Mouse (Mus musculus) neural tube, embryonic 13.5 days (tissue): ENCODE measurements around the gene Gpr35. TPM values are rescaled to one million over a fixed set of nuclear protein-coding genes. Genes with fewer than 3 reads are reported as not detected.
"Not testable (repeated sequence)": the region's sequence is repeated elsewhere in the genome, so short reads cannot be mapped to it uniquely, and the experiment has no call there.

Experiments used
- ATAC-seq: fragments of 200-750 bp; cut with Nextera tagmentation; 2 replicates; pipeline ENCODE4 v1.8.0; 2017; ENCODE audit warnings: low read depth, mild to moderate bottlenecking, moderate TSS enrichment, moderate library complexity
- H3K27ac ChIP-seq: fragments of 300-500 bp; sonication (generic); replicated peaks from 2 replicates; pipeline ENCODE4 v1.5.1; 2015; ENCODE audit warnings: moderate library complexity, mild to moderate bottlenecking, inconsistent platforms
- H3K27me3 ChIP-seq: fragments of 300-500 bp; sonication (generic); 2 replicates; pipeline ENCODE4 v1.6.1; 2015; ENCODE audit warnings: mild to moderate bottlenecking, inconsistent platforms
- H3K36me3 ChIP-seq: fragments of 300-500 bp; sonication (generic); 2 replicates; pipeline ENCODE4 v1.6.1; 2015; ENCODE audit warnings: mild to moderate bottlenecking, inconsistent platforms
- H3K4me1 ChIP-seq: fragments of 300-500 bp; sonication (generic); replicated peaks from 2 replicates; pipeline ENCODE4 v1.6.1; 2015; ENCODE audit warnings: inconsistent platforms
- H3K4me2 ChIP-seq: fragments of 300-500 bp; sonication (generic); 2 replicates; pipeline ENCODE4 v1.6.1; 2015; ENCODE audit warnings: inconsistent platforms, mild to moderate bottlenecking, moderate library complexity
- H3K4me3 ChIP-seq: fragments of 300-500 bp; sonication (generic); 2 replicates; pipeline ENCODE4 v1.5.1; 2015; ENCODE audit warnings: mild to moderate bottlenecking, inconsistent platforms
- H3K9ac ChIP-seq: fragments of 300-500 bp; sonication (generic); 2 replicates; pipeline ENCODE4 v1.6.1; 2015; ENCODE audit warnings: moderate library complexity, mild to moderate bottlenecking, inconsistent platforms
- H3K9me3 ChIP-seq: fragments of 300-500 bp; sonication (generic); 2 replicates; pipeline ENCODE4 v1.6.1; 2016; ENCODE audit warnings: inconsistent platforms
- WGBS: fragments of 180-500 bp; shearing (Covaris S2); methylation state at CpG from one replicate; pipeline ENCODE4 v1.1.7; 2015; 5-methylcytosine and 5-hydroxymethylcytosine counted together
- polyA plus RNA-seq: library from polyadenylated mRNA; unstranded; fragments of >200 nt; fragmentation: Nextera tagmentation; extraction: Ambion mirVana; gene quantifications from 2 replicates; pipeline ENCODE4 v1.2.1, GENCODE M21; 2015

The Gpr35 gene
- polyA plus RNA-seq, 1 experiment from 2014 or later, result 0.60 TPM

GRCm38 (mm10) chr1:92935054-92935962, 15.4 kb upstream of the Gpr35 start:
- WGBS, result 16% methylated on average over 10 of the region's 10 CpGs
- ATAC-seq, result no peak
- H3K27me3 ChIP-seq, result 0 out of 2 replicates have a peak, but pooled peaks cover 3% of the 10 kb centered on the region
- H3K36me3 ChIP-seq, result peaks cover 27% of the 10 kb centered on the region
- peak overlapping the region; percentile 85 for H3K4me2 ChIP-seq
- H3K4me3 ChIP-seq, result peak overlapping the region; percentile 83
- H3K27ac ChIP-seq, result peak overlapping the region; percentile 99
- H3K9ac ChIP-seq, result peak overlapping the region; percentile 90
- H3K9me3 ChIP-seq, result no peaks in the 10 kb centered on the region
- peaks cover 35% of the 10 kb centered on the region for H3K4me1 ChIP-seq

GRCm38 (mm10) chr1:92935977-92936376, 14.7 kb upstream of the Gpr35 start:
- ATAC-seq, result no peak
- Histone ChIP-seq H3K4me1 (peaks cover 35% of the 10 kb centered on the region), H3K9me3 (no peaks in the 10 kb centered on the region), H3K36me3 (peaks cover 33% of the 10 kb centered on the region), H3K4me3 (peak overlapping the region; percentile 83), H3K9ac (peak overlapping the region; percentile 90), H3K27ac (no peak overlapping the region), H3K4me2 (peak overlapping the region; percentile 85), H3K27me3 (no peaks in the 10 kb centered on the region)
- 50% methylated on average over 2 of the region's 2 CpGs for WGBS

- no peak for ATAC-seq
- peak overlapping the region; percentile 85 for H3K4me2 ChIP-seq
- 41% methylated on average over 3 of the region's 3 CpGs for WGBS
- H3K27ac ChIP-seq, result no peak overlapping the region
- H3K4me3 ChIP-seq, result peak overlapping the region; percentile 83
- H3K4me1 ChIP-seq, result peaks cover 35% of the 10 kb centered on the region
- H3K36me3 ChIP-seq, result peaks cover 35% of the 10 kb centered on the region
- H3K27me3 ChIP-seq, result no peaks in the 10 kb centered on the region
- no peaks in the 10 kb centered on the region for H3K9me3 ChIP-seq
- H3K9ac ChIP-seq, result peak overlapping the region; percentile 90
Measured at GRCm38 (mm10) chr1:92936467-92936866, 14.2 kb upstream of the Gpr35 start.

- Histone ChIP-seq H3K4me1 (peaks cover 35% of the 10 kb centered on the region), H3K4me2 (no peak overlapping the region), H3K9me3 (no peaks in the 10 kb centered on the region), H3K9ac (no peak overlapping the region), H3K4me3 (no peak overlapping the region), H3K27ac (no peak overlapping the region), H3K27me3 (no peaks in the 10 kb centered on the region), H3K36me3 (peaks cover 48% of the 10 kb centered on the region)
- 91% methylated on average over 3 of the region's 3 CpGs for WGBS
- no peak for ATAC-seq
Measured at GRCm38 (mm10) chr1:92937797-92938196, 12.9 kb upstream of the Gpr35 start.

GRCm38 (mm10) chr1:92939746-92940145, 10.9 kb upstream of the Gpr35 start:
- Histone ChIP-seq H3K4me1 (peaks cover 27% of the 10 kb centered on the region), H3K27me3 (no peaks in the 10 kb centered on the region), H3K36me3 (peaks cover 67% of the 10 kb centered on the region), H3K9me3 (no peaks in the 10 kb centered on the region), H3K27ac (no peak overlapping the region), H3K9ac (no peak overlapping the region), H3K4me2 (no peak overlapping the region), H3K4me3 (no peak overlapping the region)
- ATAC-seq, result no peak
- 92% methylated on average over 4 of the region's 4 CpGs for WGBS

GRCm38 (mm10) chr1:92943219-92943989, 7.3 kb upstream of the Gpr35 start:
- no peaks in the 10 kb centered on the region for H3K9me3 ChIP-seq
- ATAC-seq, result no peak
- H3K36me3 ChIP-seq, result peaks cover 96% of the 10 kb centered on the region
- H3K9ac ChIP-seq, result no peak overlapping the region
- H3K4me1 ChIP-seq, result no peaks in the 10 kb centered on the region
- no peak overlapping the region for H3K4me2 ChIP-seq
- H3K4me3 ChIP-seq, result no peak overlapping the region
- WGBS, result 94% methylated on average over 19 of the region's 19 CpGs
- no peak overlapping the region for H3K27ac ChIP-seq
- H3K27me3 ChIP-seq, result no peaks in the 10 kb centered on the region

- Histone ChIP-seq H3K4me1 (no peaks in the 10 kb centered on the region), H3K27ac (no peak overlapping the region), H3K4me2 (no peak overlapping the region), H3K36me3 (peaks cover 67% of the 10 kb centered on the region), H3K4me3 (no peak overlapping the region), H3K9me3 (no peaks in the 10 kb centered on the region), H3K27me3 (no peaks in the 10 kb centered on the region), H3K9ac (no peak overlapping the region)
- WGBS, result 95% methylated on average over 3 of the region's 3 CpGs
- no peak for ATAC-seq
Measured at GRCm38 (mm10) chr1:92947966-92948365, 2.7 kb upstream of the Gpr35 start.

GRCm38 (mm10) chr1:92949426-92949825, 1.2 kb upstream of the Gpr35 start:
- 70% methylated on average over 6 of the region's 6 CpGs for WGBS
- H3K9ac ChIP-seq, result no peak overlapping the region
- ATAC-seq, result no peak

GRCm38 (mm10) chr1:92953641-92954040, 3.0 kb downstream of the Gpr35 start:
- Histone ChIP-seq H3K27ac (no peak overlapping the region), H3K9me3 (no peaks in the 10 kb centered on the region), H3K4me2 (no peak overlapping the region), H3K36me3 (peaks cover 11% of the 10 kb centered on the region; the same call in 1 of the 2 replicates), H3K4me1 (0 out of 2 replicates have a peak, but pooled peaks cover 3% of the 10 kb centered on the region), H3K4me3 (no peak overlapping the region), H3K27me3 (no peaks in the 10 kb centered on the region), H3K9ac (no peak overlapping the region)
- WGBS, result 70% methylated on average over 2 of the region's 2 CpGs
- ATAC-seq, result no peak

More at GRCm38 (mm10) chr1:92949426-92949825, 1.2 kb upstream of the Gpr35 start:
- peaks cover 53% of the 10 kb centered on the region for H3K36me3 ChIP-seq
- H3K27me3 ChIP-seq, result no peaks in the 10 kb centered on the region
- no peak overlapping the region for H3K4me2 ChIP-seq
- no peaks in the 10 kb centered on the region for H3K4me1 ChIP-seq
- no peak overlapping the region for H3K4me3 ChIP-seq
- no peaks in the 10 kb centered on the region for H3K9me3 ChIP-seq
- no peak overlapping the region for H3K27ac ChIP-seq

GRCm38 (mm10) chr1:92956571-92957335, 6.1 kb downstream of the Gpr35 start:
- not testable (repeated sequence) for ATAC-seq, H3K36me3 ChIP-seq, H3K9ac ChIP-seq, H3K4me1 ChIP-seq, H3K4me3 ChIP-seq, H3K9me3 ChIP-seq, H3K27me3 ChIP-seq, H3K27ac ChIP-seq
- WGBS, result 13% methylated on average over 11 of the region's 11 CpGs
- peak overlapping the region; percentile 42 for H3K4me2 ChIP-seq

GRCm38 (mm10) chr1:92958999-92959398, 8.3 kb downstream of the Gpr35 start:
- H3K9me3 ChIP-seq, result no peaks in the 10 kb centered on the region
- no peak overlapping the region for H3K27ac ChIP-seq
- no peaks in the 10 kb centered on the region for H3K36me3 ChIP-seq
- H3K4me3 ChIP-seq, result no peak overlapping the region
- H3K27me3 ChIP-seq, result no peaks in the 10 kb centered on the region
- H3K9ac ChIP-seq, result no peak overlapping the region
- 75% methylated on average over 1 of the region's 1 CpGs for WGBS
- H3K4me1 ChIP-seq, result 0 out of 2 replicates have a peak, but pooled peaks cover 3% of the 10 kb centered on the region
- H3K4me2 ChIP-seq, result no peak overlapping the region
- no peak for ATAC-seq
